Mouse (Mus musculus) stomach, embryonic 16.5 days (tissue): ENCODE measurements around the gene Lef1. TPM values are rescaled to one million over a fixed set of nuclear protein-coding genes. Genes with fewer than 3 reads are reported as not detected.

Source experiments
- ATAC-seq: fragments of 200-750 bp; cut with Nextera tagmentation; 2 replicates; pipeline ENCODE4 v1.8.0; 2017; ENCODE audit warnings: moderate number of reproducible peaks, moderate TSS enrichment; ENCODE audit not compliant: insufficient read depth, low FRiP score
- H3K27ac ChIP-seq: fragments of 300-500 bp; sonication (generic); 2 replicates; pipeline ENCODE4 v1.5.1; 2014; ENCODE audit warnings: low read length
- H3K27me3 ChIP-seq: fragments of 300-500 bp; sonication (generic); 2 replicates; pipeline ENCODE4 v1.6.1; 2014; ENCODE audit warnings: low read length, control low read depth, mixed read lengths; ENCODE audit not compliant: control insufficient read depth, insufficient read depth
- H3K36me3 ChIP-seq: fragments of 300-500 bp; sonication (generic); 2 replicates; pipeline ENCODE4 v1.6.1; 2014; ENCODE audit warnings: low read length; ENCODE audit not compliant: control insufficient read depth, insufficient read depth
- H3K4me1 ChIP-seq: fragments of 300-500 bp; sonication (generic); 2 replicates; pipeline ENCODE4 v1.6.1; 2014; ENCODE audit warnings: low read length, control low read depth, mixed read lengths; ENCODE audit not compliant: control insufficient read depth, insufficient read depth
- H3K4me2 ChIP-seq: fragments of 300-500 bp; sonication (generic); 2 replicates; pipeline ENCODE4 v1.6.1; 2014; ENCODE audit warnings: low read depth, low read length, mixed read lengths
- H3K4me3 ChIP-seq: fragments of 300-500 bp; sonication (generic); replicated peaks from 2 replicates; pipeline ENCODE4 v1.5.1; 2014; ENCODE audit warnings: mild to moderate bottlenecking, low read length
- H3K9ac ChIP-seq: fragments of 300-500 bp; sonication (generic); 2 replicates; pipeline ENCODE4 v1.6.1; 2014; ENCODE audit warnings: low read length
- H3K9me3 ChIP-seq: fragments of 300-500 bp; sonication (generic); replicated peaks from 2 replicates; pipeline ENCODE4 v1.6.1; 2016; ENCODE audit warnings: low read length, control low read depth; ENCODE audit not compliant: control insufficient read depth
- WGBS: fragments of 180-500 bp; shearing (Covaris S2); extraction: QIAGEN DNeasy Blood & Tissue Kit; methylation state at CpG from one replicate; pipeline ENCODE4 v1.1.7; 2014; 5-methylcytosine and 5-hydroxymethylcytosine counted together
- polyA plus RNA-seq: library from polyadenylated mRNA; unstranded; fragments of >200 nt; fragmentation: Nextera tagmentation; extraction: Ambion mirVana; gene quantifications from 2 replicates; pipeline ENCODE4 v1.2.1, GENCODE M21; 2015

Gene Lef1
- polyA plus RNA-seq, 1 experiment from 2014 or later, result 0.98 TPM

DNA sequence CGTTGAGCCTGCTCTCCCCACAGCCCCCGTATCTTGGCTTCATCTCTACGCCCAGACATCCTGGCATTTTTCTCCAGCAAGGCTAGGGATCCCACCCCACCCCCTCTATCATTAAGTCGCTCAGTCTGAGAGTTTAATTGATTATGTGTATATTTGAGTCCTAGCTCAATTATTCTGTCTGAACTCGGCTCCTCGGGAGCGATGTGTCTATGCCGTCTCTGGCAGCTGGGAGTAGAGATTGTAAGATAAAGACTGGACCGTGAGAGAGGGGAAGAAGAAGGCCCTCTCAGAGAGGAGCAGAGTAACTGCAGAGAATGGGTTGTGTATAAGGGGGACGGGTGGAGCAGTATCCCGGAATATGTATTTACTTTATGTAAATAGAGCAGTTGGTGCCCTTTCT, 80.0 kb downstream of the Lef1 start:
- ATAC-seq, result no peak
- no peak overlapping the region for H3K27ac ChIP-seq
- H3K27me3 ChIP-seq, result no peaks in the 10 kb centered on the region
- no peaks in the 10 kb centered on the region for H3K4me1 ChIP-seq
- no peak overlapping the region for H3K4me3 ChIP-seq
- WGBS, result 13% methylated on average over 11 of the region's 11 CpGs
- 0 out of 2 replicates have a peak overlapping the region, but pooled peaks have one; percentile 1 for H3K4me2 ChIP-seq
- no peaks in the 10 kb centered on the region for H3K36me3 ChIP-seq
- no peaks in the 10 kb centered on the region for H3K9me3 ChIP-seq
- H3K9ac ChIP-seq, result no peak overlapping the region

DNA sequence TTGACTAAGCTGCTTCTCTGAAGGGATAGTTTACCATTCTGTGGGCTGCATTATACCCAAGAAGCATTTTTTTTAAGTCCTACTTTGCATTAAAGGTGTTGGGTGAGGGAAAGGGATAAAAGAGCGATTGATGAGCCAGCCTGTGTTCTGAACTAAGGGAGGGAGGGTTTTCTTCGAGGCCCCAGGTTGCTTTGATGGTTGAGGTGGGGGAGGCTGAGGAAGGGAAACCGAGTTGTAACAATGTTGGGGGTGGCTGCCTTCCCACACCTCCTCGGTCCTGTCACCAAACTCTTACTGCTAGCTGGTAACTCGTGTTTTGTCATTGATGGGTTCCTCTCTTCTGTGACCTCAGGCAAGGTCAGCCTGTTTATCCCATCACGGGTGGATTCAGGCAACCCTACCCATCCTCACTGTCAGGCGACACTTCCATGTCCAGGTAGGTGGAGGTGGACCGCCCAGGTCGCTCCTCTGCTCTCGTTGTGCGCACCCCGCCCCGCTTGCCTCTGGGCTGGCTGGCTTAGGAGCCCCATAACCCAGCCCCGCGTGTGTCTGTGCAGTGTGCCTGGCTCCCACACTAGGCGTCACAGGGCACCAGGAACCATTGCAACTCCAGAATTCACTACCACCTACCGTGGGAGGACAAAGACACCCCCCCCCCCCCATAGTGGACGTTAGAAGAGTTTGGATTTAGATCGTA, 80.5 kb downstream of the Lef1 start:
- Histone ChIP-seq H3K4me3 (no peak overlapping the region), H3K4me2 (no peak overlapping the region), H3K9ac (no peak overlapping the region), H3K27me3 (no peaks in the 10 kb centered on the region), H3K4me1 (no peaks in the 10 kb centered on the region), H3K36me3 (no peaks in the 10 kb centered on the region), H3K9me3 (no peaks in the 10 kb centered on the region), H3K27ac (no peak overlapping the region)
- 75% methylated on average over 19 of the region's 19 CpGs for WGBS
- ATAC-seq, result no peak

- H3K36me3 ChIP-seq, result no peaks in the 10 kb centered on the region
- no peak overlapping the region for H3K4me2 ChIP-seq
- H3K9ac ChIP-seq, result no peak overlapping the region
- H3K27me3 ChIP-seq, result no peaks in the 10 kb centered on the region
- H3K9me3 ChIP-seq, result no peaks in the 10 kb centered on the region
- WGBS, result 85% methylated on average over 7 of the region's 7 CpGs
- no peaks in the 10 kb centered on the region for H3K4me1 ChIP-seq
- ATAC-seq, result no peak
- no peak overlapping the region for H3K4me3 ChIP-seq
- H3K27ac ChIP-seq, result no peak overlapping the region
Measured at GRCm38 (mm10) chr3:131191454-131191853, 81.2 kb downstream of the Lef1 start.

DNA sequence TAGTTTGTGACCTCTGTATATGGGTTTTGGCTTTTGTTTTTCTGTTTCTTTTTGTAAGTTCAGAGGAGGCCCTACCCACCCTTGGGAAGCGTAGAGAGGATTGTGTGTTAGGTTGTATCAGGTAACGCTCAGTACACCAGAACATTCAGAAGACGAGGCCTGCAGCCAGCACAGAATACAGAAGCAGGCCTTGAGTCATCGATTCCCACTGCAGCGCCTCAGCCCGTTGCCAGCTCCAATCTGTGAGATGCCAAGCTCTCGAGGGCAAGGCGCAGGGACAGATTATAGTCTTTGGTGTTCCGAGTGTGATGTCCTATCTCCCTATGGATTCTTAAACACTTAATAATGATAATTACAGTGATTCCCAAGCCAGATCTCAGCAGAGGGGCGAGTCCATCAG, 85.8 kb downstream of the Lef1 start:
- Histone ChIP-seq H3K27me3 (no peaks in the 10 kb centered on the region), H3K9ac (no peak overlapping the region), H3K27ac (no peak overlapping the region), H3K9me3 (no peaks in the 10 kb centered on the region), H3K4me1 (no peaks in the 10 kb centered on the region), H3K4me2 (no peak overlapping the region), H3K4me3 (no peak overlapping the region), H3K36me3 (no peaks in the 10 kb centered on the region)
- no peak for ATAC-seq
- WGBS, result 84% methylated on average over 10 of the region's 10 CpGs

DNA sequence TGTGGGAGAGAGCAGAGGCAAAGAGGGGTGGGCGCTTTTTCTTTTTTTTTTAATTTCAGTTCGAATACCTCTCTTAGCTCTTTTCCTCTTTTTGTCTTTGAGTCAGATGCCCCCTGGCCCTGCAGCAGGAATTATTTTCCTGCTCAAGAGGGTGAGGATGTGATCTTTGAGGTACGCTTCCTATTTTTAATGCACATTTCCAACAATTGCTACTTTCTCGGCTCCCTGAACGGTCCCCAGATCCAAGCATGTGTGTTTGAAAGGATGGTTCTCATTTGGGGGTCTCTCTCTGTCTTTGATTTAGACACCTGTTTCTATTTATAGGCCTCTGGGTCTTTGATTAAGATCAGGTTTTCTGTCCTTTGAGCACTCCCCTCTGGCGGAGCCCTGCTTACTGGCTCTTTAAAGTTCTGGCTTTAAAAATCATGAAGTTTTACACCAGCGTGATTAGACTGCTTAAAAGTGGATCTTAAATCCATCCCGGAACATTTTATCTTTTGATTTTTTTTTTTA, 86.3 kb downstream of the Lef1 start:
- Histone ChIP-seq H3K4me3 (no peak overlapping the region), H3K4me2 (no peak overlapping the region), H3K9ac (no peak overlapping the region), H3K36me3 (no peaks in the 10 kb centered on the region), H3K4me1 (no peaks in the 10 kb centered on the region), H3K27ac (no peak overlapping the region), H3K9me3 (no peaks in the 10 kb centered on the region), H3K27me3 (no peaks in the 10 kb centered on the region)
- 79% methylated on average over 8 of the region's 8 CpGs for WGBS
- ATAC-seq, result no peak

- WGBS, result 74% methylated on average over 3 of the region's 3 CpGs
- Histone ChIP-seq H3K27ac (no peak overlapping the region), H3K4me1 (no peaks in the 10 kb centered on the region; the same call in 1 of the 2 replicates), H3K9me3 (no peaks in the 10 kb centered on the region), H3K27me3 (no peaks in the 10 kb centered on the region), H3K4me2 (no peak overlapping the region), H3K9ac (no peak overlapping the region), H3K36me3 (no peaks in the 10 kb centered on the region), H3K4me3 (no peak overlapping the region)
- ATAC-seq, result no peak
Measured at GRCm38 (mm10) chr3:131198991-131199390, 88.7 kb downstream of the Lef1 start.

DNA sequence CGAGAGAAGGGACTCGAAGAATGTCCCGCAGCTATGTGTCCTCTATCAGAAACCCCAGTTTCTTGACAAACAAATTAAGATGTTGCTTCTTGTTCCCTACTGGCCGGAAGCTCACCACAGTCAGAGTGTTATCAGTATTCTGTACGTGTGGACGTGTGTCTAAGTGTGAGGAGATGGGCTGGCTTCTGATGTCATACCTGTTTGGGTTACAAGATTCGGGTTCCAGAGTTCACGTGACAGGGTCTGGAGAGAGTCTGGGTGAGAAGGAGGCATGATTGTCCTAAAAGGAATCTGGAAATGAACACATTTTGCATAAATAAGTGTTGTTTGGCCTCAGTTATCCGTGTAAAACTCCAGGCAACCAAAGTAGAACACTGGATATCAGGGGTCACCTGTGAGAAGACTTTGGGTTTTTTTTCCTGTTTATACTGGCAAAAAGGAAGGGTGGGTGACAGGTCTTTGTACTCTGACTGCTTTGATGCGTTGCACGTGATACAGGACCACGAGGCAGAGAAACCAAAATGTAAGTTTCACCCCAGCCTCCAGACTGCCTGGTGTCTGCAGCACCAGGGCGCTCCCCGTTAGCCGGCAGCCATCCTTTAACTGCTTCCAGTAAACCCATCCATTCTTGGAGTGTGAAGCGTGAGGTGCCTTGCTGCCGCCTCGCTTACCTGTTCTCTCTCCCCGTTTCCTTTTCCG, 89.5 kb downstream of the Lef1 start:
- Histone ChIP-seq H3K27me3 (no peaks in the 10 kb centered on the region), H3K9ac (no peak overlapping the region), H3K27ac (no peak overlapping the region), H3K4me2 (no peak overlapping the region), H3K4me3 (no peak overlapping the region), H3K4me1 (no peaks in the 10 kb centered on the region; the same call in 1 of the 2 replicates), H3K9me3 (no peaks in the 10 kb centered on the region), H3K36me3 (no peaks in the 10 kb centered on the region)
- WGBS, result 74% methylated on average over 20 of the region's 20 CpGs
- no peak for ATAC-seq

DNA sequence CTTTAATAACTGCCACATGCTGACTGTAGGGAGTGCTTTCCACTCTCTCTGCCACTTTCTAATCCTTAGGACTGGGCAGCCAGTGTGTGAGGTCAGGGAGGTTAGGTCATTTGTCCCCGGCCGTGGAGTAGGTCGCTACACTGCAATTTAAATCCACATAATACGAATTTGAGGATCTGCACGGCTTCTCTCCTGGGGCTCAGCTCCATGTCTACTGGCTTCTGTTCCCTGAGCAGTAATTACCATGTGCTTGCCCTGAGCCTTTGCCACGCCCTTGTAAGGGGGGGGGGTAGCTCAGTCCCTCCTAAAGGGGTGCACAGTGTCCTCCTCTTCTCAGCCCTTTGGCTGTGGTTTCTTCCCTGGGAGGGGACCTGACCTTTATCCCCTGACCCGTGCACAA, 92.0 kb downstream of the Lef1 start:
- Histone ChIP-seq H3K27me3 (no peaks in the 10 kb centered on the region), H3K27ac (no peak overlapping the region), H3K36me3 (no peaks in the 10 kb centered on the region), H3K9me3 (no peaks in the 10 kb centered on the region), H3K4me2 (no peak overlapping the region), H3K4me1 (no peaks in the 10 kb centered on the region; the same call in 1 of the 2 replicates), H3K4me3 (no peak overlapping the region), H3K9ac (no peak overlapping the region)
- 47% methylated on average over 7 of the region's 7 CpGs for WGBS
- ATAC-seq, result no peak

- H3K9ac ChIP-seq, result no peak overlapping the region
- H3K9me3 ChIP-seq, result no peaks in the 10 kb centered on the region
- ATAC-seq, result no peak
- H3K4me2 ChIP-seq, result no peak overlapping the region
- WGBS, result 78% methylated on average over 5 of the region's 5 CpGs
- no peak overlapping the region for H3K27ac ChIP-seq
- no peaks in the 10 kb centered on the region for H3K4me1 ChIP-seq
- no peaks in the 10 kb centered on the region for H3K27me3 ChIP-seq
- H3K36me3 ChIP-seq, result no peaks in the 10 kb centered on the region
- H3K4me3 ChIP-seq, result no peak overlapping the region
Measured at GRCm38 (mm10) chr3:131207846-131208245, 97.6 kb downstream of the Lef1 start.
